Mouse (Mus musculus) heart, postnatal 0 days (tissue): ENCODE measurements around the gene Ttc17. TPM values are rescaled to one million over a fixed set of nuclear protein-coding genes. Genes with fewer than 3 reads are reported as not detected.
A peak's percentile ranks its signal among the peaks of the same experiment; 100 is the strongest.

ENCODE experiments used
- ATAC-seq: fragments of 200-750 bp; cut with Nextera tagmentation; 2 replicates; pipeline ENCODE4 v1.8.0; 2017; ENCODE audit warnings: low read depth, moderate number of reproducible peaks, moderate library complexity; ENCODE audit not compliant: insufficient read depth
- DNase-seq: peaks from one replicate; pipeline ENCODE4 v3.0.0-alpha.2; 2016; ENCODE audit warnings: low spot score
- H3K27ac ChIP-seq: fragments of 300-500 bp; sonication (generic); 2 replicates; pipeline ENCODE4 v1.5.1; 2014; ENCODE audit warnings: low read depth, mild to moderate bottlenecking
- H3K27me3 ChIP-seq: fragments of 300-500 bp; sonication (generic); 2 replicates; pipeline ENCODE4 v1.6.1; 2014; ENCODE audit warnings: low read length, mixed read lengths; ENCODE audit not compliant: control insufficient read depth, insufficient read depth
- H3K36me3 ChIP-seq: fragments of 300-500 bp; sonication (generic); replicated peaks from 2 replicates; pipeline ENCODE4 v1.6.1; 2014; ENCODE audit warnings: low read length, mixed read lengths; ENCODE audit not compliant: control insufficient read depth, insufficient read depth
- H3K4me1 ChIP-seq: fragments of 300-500 bp; sonication (generic); 2 replicates; pipeline ENCODE4 v1.6.1; 2014; ENCODE audit warnings: antibody characterized with exemption; ENCODE audit not compliant: control insufficient read depth, insufficient read depth
- H3K4me2 ChIP-seq: fragments of 300-500 bp; sonication (generic); 2 replicates; pipeline ENCODE4 v1.6.1; 2014; ENCODE audit warnings: low read depth, mild to moderate bottlenecking, low read length, moderate library complexity
- H3K4me3 ChIP-seq: fragments of 300-500 bp; sonication (generic); 2 replicates; pipeline ENCODE4 v1.5.1; 2014; ENCODE audit warnings: low read depth, low read length
- H3K9ac ChIP-seq: fragments of 300-500 bp; sonication (generic); replicated peaks from 2 replicates; pipeline ENCODE4 v1.6.1; 2014; ENCODE audit warnings: low read depth, low read length, mixed read lengths
- H3K9me3 ChIP-seq: fragments of 300-500 bp; sonication (generic); replicated peaks from 2 replicates; pipeline ENCODE4 v1.6.1; 2016; ENCODE audit warnings: low read length; ENCODE audit not compliant: control insufficient read depth
- CTCF ChIP-seq: IDR thresholded peaks from 2 replicates; pipeline ENCODE4 v1.5.1; 2016; ENCODE audit warnings: antibody characterized with exemption, control low read depth, low read depth
- EP300 ChIP-seq: IDR thresholded peaks from 2 replicates; pipeline ENCODE4 v1.6.1; 2016; ENCODE audit warnings: antibody characterized with exemption, low read depth
- WGBS: fragments of 180-500 bp; shearing (Covaris S2); extraction: QIAGEN DNeasy Blood & Tissue Kit; methylation state at CpG from one replicate; pipeline ENCODE4 v1.1.7; 2014; 5-methylcytosine and 5-hydroxymethylcytosine counted together
- polyA plus RNA-seq: library from polyadenylated mRNA; unstranded; fragments of >200 nt; fragmentation: Nextera tagmentation; extraction: Ambion mirVana; gene quantifications from 2 replicates; pipeline ENCODE4 v1.2.1, GENCODE M21; 2015
- total RNA-seq: library from RNA; depleted of rRNA; stranded (reverse); fragments of >200 nt; gene quantifications from 2 replicates; pipeline ENCODE4 v1.2.3, GENCODE M21; 2014; ENCODE audit warnings: low replicate concordance

Gene Ttc17
- total and polyA plus RNA-seq, 2 experiments from 2014 or later = 12.3 to 13.7 TPM

- no peaks in the 10 kb centered on the region for H3K9me3 ChIP-seq
- no peak overlapping the region for H3K27ac ChIP-seq
- no peak overlapping the region for H3K4me2 ChIP-seq
- no peak for DNase-seq
- WGBS = 91% methylated on average over 5 of the region's 5 CpGs
- no peak overlapping the region for H3K9ac ChIP-seq
- ATAC-seq = no peak
- H3K4me3 ChIP-seq = no peak overlapping the region
- no peak for TF ChIP-seq CTCF
- TF ChIP-seq EP300 = no peak
- H3K27me3 ChIP-seq = no peaks in the 10 kb centered on the region
- H3K36me3 ChIP-seq = peaks cover 24% of the 10 kb centered on the region
- peaks cover 28% of the 10 kb centered on the region for H3K4me1 ChIP-seq
Measured at GRCm38 (mm10) chr2:94339495-94339894, 67.0 kb downstream of the Ttc17 start.

GRCm38 (mm10) chr2:94336336-94336735, 70.2 kb downstream of the Ttc17 start:
- 91% methylated on average over 9 of the region's 9 CpGs for WGBS
- Histone ChIP-seq H3K4me3 (no peak overlapping the region), H3K27ac (no peak overlapping the region), H3K4me2 (no peak overlapping the region), H3K9ac (no peak overlapping the region), H3K4me1 (peaks cover 19% of the 10 kb centered on the region), H3K27me3 (no peaks in the 10 kb centered on the region), H3K9me3 (no peaks in the 10 kb centered on the region), H3K36me3 (peaks cover 26% of the 10 kb centered on the region)
- no peak for ATAC-seq
- TF ChIP-seq EP300 (no peak), CTCF (no peak)
- DNase-seq = no peak

- Histone ChIP-seq H3K4me1 (peaks cover 15% of the 10 kb centered on the region), H3K36me3 (peaks cover 40% of the 10 kb centered on the region), H3K4me3 (no peak overlapping the region), H3K27ac (peak overlapping the region; percentile 58), H3K9ac (no peak overlapping the region), H3K27me3 (no peaks in the 10 kb centered on the region), H3K4me2 (no peak overlapping the region), H3K9me3 (no peaks in the 10 kb centered on the region)
- WGBS = 17% methylated on average over 2 of the region's 2 CpGs
- DNase-seq (no peak), ATAC-seq (0 out of 2 replicates have a peak, but pooled peaks have one; percentile 31)
- TF ChIP-seq EP300 (no peak), CTCF (no peak)
Measured at GRCm38 (mm10) chr2:94334742-94335046, 71.8 kb downstream of the Ttc17 start.

GRCm38 (mm10) chr2:94333841-94334741, 72.4 kb downstream of the Ttc17 start:
- ATAC-seq = no peak
- peak; percentile 42 for DNase-seq
- 60% methylated on average over 14 of the region's 14 CpGs for WGBS

GRCm38 (mm10) chr2:94333086-94333485, 73.4 kb downstream of the Ttc17 start:
- TF ChIP-seq EP300 (no peak), CTCF (no peak)
- Histone ChIP-seq H3K27me3 (no peaks in the 10 kb centered on the region), H3K4me2 (no peak overlapping the region), H3K9ac (no peak overlapping the region), H3K9me3 (no peaks in the 10 kb centered on the region), H3K4me1 (peaks cover 15% of the 10 kb centered on the region), H3K4me3 (no peak overlapping the region), H3K27ac (no peak overlapping the region), H3K36me3 (peaks cover 46% of the 10 kb centered on the region)
- DNase-seq (no peak), ATAC-seq (no peak)
- 93% methylated on average over 2 of the region's 2 CpGs for WGBS

More at GRCm38 (mm10) chr2:94333841-94334741, 72.4 kb downstream of the Ttc17 start:
- no peak overlapping the region for H3K4me3 ChIP-seq
- H3K36me3 ChIP-seq = peaks cover 44% of the 10 kb centered on the region
- TF ChIP-seq EP300 = no peak
- no peak for TF ChIP-seq CTCF
- peak overlapping the region; percentile 58 for H3K27ac ChIP-seq
- H3K27me3 ChIP-seq = no peaks in the 10 kb centered on the region
- no peak overlapping the region for H3K9ac ChIP-seq
- no peaks in the 10 kb centered on the region for H3K9me3 ChIP-seq
- H3K4me1 ChIP-seq = peaks cover 15% of the 10 kb centered on the region
- H3K4me2 ChIP-seq = no peak overlapping the region
